Mouse (Mus musculus) embryonic stem cell, embryonic (primary cell): Measurements from ENCODE around the gene Gm38392.

Source experiments
- CTCF ChIA-PET, 4 experiments: fragments of 300-600 bp in 2 of 4; fragments of 350-600 bp in 2 of 4; sonication (Branson Sonifier 250); formaldehyde crosslinking; loops; one replicate each; lab custom pipeline; 2022; ENCODE audit warnings: inconsistent platforms in 2 of 4; lab: Charles Lee
- POLR2A ChIA-PET, 4 experiments: fragments of 300-600 bp in 2 of 4; fragments of 350-600 bp in 2 of 4; sonication (Branson Sonifier 250); formaldehyde crosslinking; loops; one replicate each; lab custom pipeline; 2022; ENCODE audit warnings: antibody characterized with exemption in 4 of 4, inconsistent platforms in 1 of 4; lab: Charles Lee

The Gm38392 gene

GRCm38 (mm10) chr3:88219940-88220339 is 67.1 kb downstream of the Gm38392 start:
- CTCF ChIA-PET, result interaction anchor here (0.8 to 2.3 kb wide), 18 partner anchors 8 to 220 kb away, joined by 3 to 8 read pairs (median 4); no protein-coding TSS in a partner anchor
- POLR2A ChIA-PET, result interaction anchor here in 3 of 4 experiments (0.5 to 2.7 kb wide), 7 partner anchors 8 to 366 kb away, joined by 3 to 18 read pairs (median 3); no protein-coding TSS in a partner anchor

DNA sequence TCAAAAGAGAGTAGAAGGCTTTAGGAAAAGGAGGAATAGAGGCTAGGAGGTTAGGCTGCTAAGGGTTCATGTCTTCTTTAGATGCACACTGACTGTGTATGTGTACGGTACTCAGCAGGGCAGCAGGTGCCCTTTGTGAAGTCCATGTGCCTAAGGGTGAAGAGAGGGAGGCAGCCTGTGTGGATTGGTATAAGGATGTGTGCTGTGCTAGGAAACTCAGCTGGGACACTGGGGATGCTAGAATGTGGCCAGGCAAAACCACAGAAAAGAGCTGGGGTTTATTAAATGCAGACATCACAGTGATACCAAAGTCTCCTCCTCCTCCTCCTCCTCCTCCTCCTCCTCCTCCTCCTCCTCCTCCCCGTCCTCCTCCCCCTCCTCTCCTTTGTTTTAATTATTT is 69.3 kb downstream of the Gm38392 start:
- ChIA-PET POLR2A (interaction anchor here in 2 of 4 experiments (0.6 to 2.1 kb wide), 4 partner anchors 11 to 431 kb away, joined by 3 to 6 read pairs (median 4); no protein-coding TSS in a partner anchor), CTCF (interaction anchor here in 1 of 4 experiments (3.3 kb wide), 1 partner anchor 25 kb away, joined by 14 read pairs; no protein-coding TSS in a partner anchor)

GRCm38 (mm10) chr3:88216534-88217326 is 70.3 kb downstream of the Gm38392 start:
- ChIA-PET CTCF (interaction anchor here (1.0 to 3.3 kb wide), 11 partner anchors 19 to 206 kb away, joined by 3 to 14 read pairs (median 4); partner anchors contain the start of gene Rhbg (in 1 of the 4)), POLR2A (interaction anchor here in 3 of 4 experiments (0.6 to 3.2 kb wide), 11 partner anchors 8 to 119 kb away, joined by 3 to 19 read pairs (median 4); partner anchors contain the start of genes Cct3 (in 1 of the 3), Smg5 (in 1 of the 3), Tmem79 (in 1 of the 3) and Tsacc (in 1 of the 3))

GRCm38 (mm10) chr3:88216116-88216515 is 70.9 kb downstream of the Gm38392 start:
- POLR2A ChIA-PET, result interaction anchor here in 3 of 4 experiments (0.6 to 3.2 kb wide), 17 partner anchors 9 to 120 kb away, joined by 3 to 19 read pairs (median 4); partner anchors contain the start of genes Smg5 (in 2 of the 3), Tmem79 (in 2 of the 3), Cct3 (in 1 of the 3) and Tsacc (in 1 of the 3)

DNA sequence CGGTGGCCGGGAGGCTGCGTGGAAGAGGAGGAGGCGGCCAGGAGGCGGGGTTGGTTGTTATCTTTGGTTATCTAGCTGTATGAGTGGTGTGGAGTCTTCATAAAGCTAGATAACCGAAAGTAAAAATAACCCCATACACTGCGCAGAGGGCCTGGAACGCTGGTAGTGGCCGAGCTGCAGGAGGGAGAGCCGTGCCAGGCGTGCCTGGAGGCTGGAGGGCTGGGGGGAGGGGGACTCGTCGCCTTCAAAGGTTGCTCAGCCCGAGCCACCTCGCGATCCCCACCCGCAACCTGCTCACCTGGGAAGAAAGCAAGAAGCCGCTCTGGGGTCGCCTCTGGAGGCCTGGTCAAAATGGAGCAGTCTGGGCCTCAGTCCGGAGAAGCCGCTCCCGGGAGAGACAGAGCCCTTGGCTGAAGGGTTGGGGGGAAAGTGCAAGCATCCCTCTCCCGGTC is 71.4 kb downstream of the Gm38392 start:
- POLR2A ChIA-PET, result interaction anchor here (0.6 to 3.2 kb wide), 17 partner anchors 10 to 120 kb away, joined by 3 to 19 read pairs (median 4); partner anchors contain the start of genes Smg5 (in 2 of the 4), Tmem79 (in 2 of the 4), Cct3 (in 1 of the 4) and Tsacc (in 1 of the 4)

More at GRCm38 (mm10) chr3:88216116-88216515, 70.9 kb downstream of the Gm38392 start:
- CTCF ChIA-PET, result interaction anchor here (0.9 to 3.3 kb wide), 13 partner anchors 10 to 205 kb away, joined by 3 to 14 read pairs (median 4); partner anchors contain the start of gene Rhbg (in 1 of the 4)

DNA sequence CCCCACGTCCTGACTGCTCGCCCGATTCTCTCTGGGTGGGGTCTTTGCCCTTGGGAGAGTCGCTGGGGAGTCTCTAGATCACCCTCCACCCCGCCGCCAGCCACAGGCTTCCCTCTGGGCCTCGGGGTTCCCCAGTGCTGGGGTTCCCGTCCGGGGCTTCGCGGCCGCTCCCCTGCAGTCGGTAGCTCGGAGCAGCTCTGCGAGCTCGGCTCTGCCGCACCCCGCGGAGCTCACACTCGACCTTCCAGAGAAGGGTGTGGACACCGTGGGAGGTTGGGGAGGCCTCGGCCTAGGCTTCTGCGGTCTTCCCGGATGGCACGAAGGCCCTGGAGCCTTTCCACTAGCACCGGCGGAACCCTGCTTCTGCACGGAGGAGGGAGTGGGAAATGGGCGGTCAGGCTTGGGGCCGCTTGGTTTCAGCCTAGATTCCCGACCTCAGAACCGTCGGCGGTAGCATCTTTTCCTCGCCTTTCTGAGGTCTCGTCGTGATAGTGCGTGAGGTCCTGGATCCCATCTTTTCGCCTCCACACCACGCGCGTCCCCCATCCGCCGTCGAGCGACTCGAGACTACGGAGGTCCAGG is 71.9 kb downstream of the Gm38392 start:
- POLR2A ChIA-PET, result interaction anchor here in 3 of 4 experiments (0.5 to 3.2 kb wide), 23 partner anchors 9 to 1028 kb away, joined by 3 to 19 read pairs (median 4); partner anchors contain the start of genes Smg5 (in 2 of the 3) and Tmem79 (in 2 of the 3)
- CTCF ChIA-PET, result interaction anchor here (0.8 to 3.3 kb wide), 11 partner anchors 9 to 204 kb away, joined by 3 to 14 read pairs (median 4); no protein-coding TSS in a partner anchor

More for the DNA sequence above, 71.4 kb downstream of the Gm38392 start:
- CTCF ChIA-PET, result interaction anchor here (0.8 to 3.3 kb wide), 16 partner anchors 10 to 205 kb away, joined by 3 to 14 read pairs (median 4); no protein-coding TSS in a partner anchor

DNA sequence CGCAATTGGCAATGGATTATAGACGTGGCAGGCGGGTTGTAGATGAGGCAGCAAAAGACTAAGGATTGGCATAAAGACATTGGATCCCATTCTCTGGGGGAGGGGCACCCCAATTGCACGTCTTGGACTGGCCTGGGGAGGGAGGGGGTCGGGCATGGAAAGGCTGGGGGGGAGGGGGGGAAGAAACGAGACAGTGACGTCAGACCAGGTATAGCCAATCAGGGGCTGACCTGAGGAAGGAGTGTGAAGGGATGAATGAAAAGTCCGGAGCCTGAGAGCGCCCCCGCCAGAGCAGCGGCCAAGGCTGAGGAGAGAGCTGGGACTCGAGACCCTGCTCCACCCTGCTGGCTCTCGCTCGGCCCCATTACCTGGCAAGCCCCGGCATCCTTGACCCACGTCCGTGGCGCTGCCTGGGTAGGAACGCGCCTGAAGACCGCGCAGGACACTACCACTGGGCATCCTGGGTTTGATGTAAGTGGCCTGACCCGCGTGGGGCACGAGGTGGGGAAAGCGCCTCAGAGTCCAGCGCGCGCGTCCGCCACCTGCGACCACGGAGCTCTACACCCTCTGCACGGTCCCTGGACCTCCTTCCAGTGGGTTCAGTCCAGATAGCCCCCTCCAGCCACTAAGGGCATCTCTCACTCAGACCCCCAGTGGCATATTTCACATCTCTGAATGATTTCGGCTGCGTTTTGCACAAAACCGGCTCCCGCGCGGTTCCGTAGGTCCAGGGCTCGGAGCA is 72.6 kb downstream of the Gm38392 start:
- CTCF ChIA-PET, result interaction anchor here (0.7 to 3.3 kb wide), 11 partner anchors 9 to 203 kb away, joined by 3 to 14 read pairs (median 4); no protein-coding TSS in a partner anchor
- POLR2A ChIA-PET, result interaction anchor here in 3 of 4 experiments (0.5 to 3.2 kb wide), 22 partner anchors 10 to 1028 kb away, joined by 3 to 19 read pairs (median 4); partner anchors contain the start of genes Smg5 (in 1 of the 3) and Tmem79 (in 1 of the 3)

GRCm38 (mm10) chr3:88213019-88213418 is 74.0 kb downstream of the Gm38392 start:
- ChIA-PET CTCF (interaction anchor here in 2 of 4 experiments (0.6 to 1.5 kb wide), 7 partner anchors 7 to 202 kb away, joined by 3 to 9 read pairs (median 3); partner anchors contain the start of gene Mef2d (in 1 of the 2)), POLR2A (interaction anchor here in 2 of 4 experiments (0.6 to 2.3 kb wide), 3 partner anchors 11 to 184 kb away, joined by 3 to 9 read pairs (median 4); no protein-coding TSS in a partner anchor)

GRCm38 (mm10) chr3:88212356-88212755 is 74.7 kb downstream of the Gm38392 start:
- ChIA-PET POLR2A (interaction anchor here in 2 of 4 experiments (0.6 to 1.5 kb wide), 4 partner anchors 8 to 407 kb away, joined by 3 to 10 read pairs (median 4); no protein-coding TSS in a partner anchor), CTCF (interaction anchor here in 3 of 4 experiments (0.6 to 1.5 kb wide), 3 partner anchors 8 to 70 kb away, joined by 3 to 9 read pairs (median 4); partner anchors contain the start of gene Mef2d (in 1 of the 3))

GRCm38 (mm10) chr3:88210918-88211317 is 76.1 kb downstream of the Gm38392 start:
- POLR2A ChIA-PET, result interaction anchor here in 1 of 4 experiments (0.9 to 1.5 kb wide), 3 partner anchors 10 to 72 kb away, joined by 3 to 4 read pairs (median 4); no protein-coding TSS in a partner anchor

GRCm38 (mm10) chr3:88210121-88210520 is 76.9 kb downstream of the Gm38392 start:
- POLR2A ChIA-PET, result interaction anchor here in 1 of 4 experiments (0.9 to 1.1 kb wide), 3 partner anchors 20 to 126 kb away, joined by 3 to 4 read pairs (median 4); partner anchors contain the start of genes Smg5 and Tmem79
- CTCF ChIA-PET, result interaction anchor here (0.6 to 1.7 kb wide), 12 partner anchors 10 to 122 kb away, joined by 3 to 7 read pairs (median 3); no protein-coding TSS in a partner anchor

More at GRCm38 (mm10) chr3:88210918-88211317, 76.1 kb downstream of the Gm38392 start:
- CTCF ChIA-PET, result interaction anchor here in 2 of 4 experiments (1.1 to 1.5 kb wide), 2 partner anchors 10 to 24 kb away, joined by 3 to 6 read pairs; no protein-coding TSS in a partner anchor

- POLR2A ChIA-PET, result interaction anchor here in 1 of 4 experiments (1.0 to 1.1 kb wide), 2 partner anchors 21 to 126 kb away, joined by 3 to 4 read pairs; partner anchors contain the start of genes Smg5 and Tmem79
- CTCF ChIA-PET, result interaction anchor here (0.6 to 1.7 kb wide), 10 partner anchors 9 to 35 kb away, joined by 3 to 6 read pairs (median 3); no protein-coding TSS in a partner anchor
These were observed 77.7 kb downstream of the Gm38392 start for GRCm38 (mm10) chr3:88209306-88209705.

- ChIA-PET CTCF (interaction anchor here in 2 of 4 experiments (0.9 to 1.7 kb wide), 4 partner anchors 8 to 36 kb away, joined by 3 to 4 read pairs (median 3); no protein-coding TSS in a partner anchor), POLR2A (interaction anchor here in 3 of 4 experiments (0.7 to 1.4 kb wide), 3 partner anchors 10 to 114 kb away, joined by 3 read pairs; no protein-coding TSS in a partner anchor)
These were observed 78.7 kb downstream of the Gm38392 start for GRCm38 (mm10) chr3:88208226-88208720.

- CTCF ChIA-PET, result interaction anchor here (0.6 to 1.6 kb wide), 7 partner anchors 9 to 316 kb away, joined by 3 to 9 read pairs (median 3); no protein-coding TSS in a partner anchor
- POLR2A ChIA-PET, result interaction anchor here in 2 of 4 experiments (0.7 to 1.4 kb wide), 3 partner anchors 9 to 172 kb away, joined by 3 read pairs; no protein-coding TSS in a partner anchor
These were observed 79.4 kb downstream of the Gm38392 start for GRCm38 (mm10) chr3:88207451-88208100.
